Mouse (Mus musculus) liver, embryonic 14.5 days (tissue): ENCODE results near the gene Pcdh10. TPM values are rescaled to one million over a fixed set of nuclear protein-coding genes. Genes with fewer than 3 reads are reported as not detected.

ENCODE experiments used
- ATAC-seq: fragments of 200-750 bp; cut with Nextera tagmentation; 2 replicates; pipeline ENCODE4 v1.8.0; 2017; ENCODE audit warnings: moderate number of reproducible peaks, mild to moderate bottlenecking, moderate library complexity; ENCODE audit not compliant: insufficient read depth
- DNase-seq, 3 experiments: peaks; one replicate each; pipeline ENCODE4 v3.0.0-alpha.2; 2012 to 2013; ENCODE audit warnings: low read depth in 3 of 3, low spot score in 3 of 3
- H3K27ac ChIP-seq: fragments of 300-500 bp; sonication (generic); 2 replicates; pipeline ENCODE4 v1.5.1; 2014; ENCODE audit warnings: moderate library complexity, mild to moderate bottlenecking, control low read depth, inconsistent platforms
- H3K27me3 ChIP-seq: fragments of 300-500 bp; sonication (generic); 2 replicates; pipeline ENCODE4 v1.6.1; 2014; ENCODE audit warnings: mild to moderate bottlenecking, low read length, moderate library complexity; ENCODE audit not compliant: control insufficient read depth, insufficient read depth
- H3K36me3 ChIP-seq: fragments of 300-500 bp; sonication (generic); replicated peaks from 2 replicates; pipeline ENCODE4 v1.6.1; 2014; ENCODE audit warnings: low read depth; ENCODE audit not compliant: control insufficient read depth, insufficient read depth
- H3K4me1 ChIP-seq, 2 experiments: fragments of 200-500 bp in 1 of 2; fragments of 300-500 bp in 1 of 2; sonication (generic) in 1 of 2; replicated peaks; 2 replicates each; pipeline ENCODE4 v1.6.1; 2012 to 2014; ENCODE audit warnings: antibody characterized with exemption in 1 of 2, inconsistent platforms in 1 of 2, low read length in 1 of 2; ENCODE audit not compliant: control insufficient read depth in 2 of 2, insufficient read depth in 2 of 2
- H3K4me2 ChIP-seq: fragments of 300-500 bp; sonication (generic); 2 replicates; pipeline ENCODE4 v1.6.1; 2014; ENCODE audit warnings: low read depth, mild to moderate bottlenecking, control low read depth, moderate library complexity
- H3K4me3 ChIP-seq, 2 experiments: fragments of 200-500 bp in 1 of 2; fragments of 300-500 bp in 1 of 2; sonication (generic) in 1 of 2; 2 replicates each; pipeline ENCODE4 v1.5.1; 2012 to 2014; ENCODE audit warnings: low read depth in 2 of 2, low read length in 2 of 2, mild to moderate bottlenecking in 2 of 2, control low read depth in 1 of 2, inconsistent platforms in 1 of 2, moderate library complexity in 1 of 2; ENCODE audit not compliant: insufficient read depth in 1 of 2
- H3K9ac ChIP-seq: fragments of 300-500 bp; sonication (generic); replicated peaks from 2 replicates; pipeline ENCODE4 v1.6.1; 2014; ENCODE audit warnings: mild to moderate bottlenecking, control low read depth, moderate library complexity
- H3K9me3 ChIP-seq: fragments of 300-500 bp; sonication (generic); 2 replicates; pipeline ENCODE4 v1.6.1; 2016; ENCODE audit warnings: low read length, mixed read lengths; ENCODE audit not compliant: control insufficient read depth
- CTCF ChIP-seq: IDR thresholded peaks from 2 replicates; pipeline ENCODE4 v1.5.1; 2016; ENCODE audit warnings: antibody characterized with exemption, low read depth, control low read depth
- EP300 ChIP-seq: IDR thresholded peaks from 2 replicates; pipeline ENCODE4 v1.6.1; 2016; ENCODE audit warnings: antibody characterized with exemption, low read depth
- WGBS: fragments of 180-500 bp; shearing (Covaris S2); extraction: QIAGEN DNeasy Blood & Tissue Kit; methylation state at CpG from one replicate; pipeline ENCODE4 v1.1.7; 2014; ENCODE audit not compliant: insufficient replicate concordance; 5-methylcytosine and 5-hydroxymethylcytosine counted together
- polyA plus RNA-seq, 2 experiments: library from polyadenylated mRNA; depleted of rRNA in 1 of 2; stranded (reverse) in 1 of 2; unstranded in 1 of 2; fragments of >200 nt; fragmentation: Nextera tagmentation in 1 of 2; extraction: Ambion mirVana in 1 of 2; gene quantifications; 2 replicates each; pipeline versions ENCODE4 v1.2.1 to v1.2.3; 2012 to 2014

The Pcdh10 gene
- polyA plus RNA-seq, 2 experiments, result 0.03 TPM; not detected in 1

- Histone ChIP-seq H3K27ac (no peak overlapping the region), H3K36me3 (no peaks in the 10 kb centered on the region), H3K4me3 (peak overlapping the region in 1 of 2 experiments; percentile 8; a peak in 1 of 4 replicates), H3K4me2 (peak overlapping the region; percentile 11; the same call in 1 of the 2 replicates), H3K9ac (no peak overlapping the region), H3K4me1 (no peaks in the 10 kb centered on the region), H3K9me3 (no peaks in the 10 kb centered on the region), H3K27me3 (peaks cover 57% of the 10 kb centered on the region)
- TF ChIP-seq EP300 (no peak), CTCF (no peak)
- no peak for ATAC-seq
- 3% methylated on average over 82 of the region's 82 CpGs for WGBS
- no peak for DNase-seq
Observed at GRCm38 (mm10) chr3:45380811-45381761, 2.9 kb downstream of the Pcdh10 start.

- TF ChIP-seq CTCF, result no peak
- no peak for TF ChIP-seq EP300
- H3K4me2 ChIP-seq, result no peak overlapping the region
- H3K27ac ChIP-seq, result no peak overlapping the region
- DNase-seq (no peak), ATAC-seq (no peak)
- no peak overlapping the region for H3K9ac ChIP-seq
- H3K36me3 ChIP-seq, result no peaks in the 10 kb centered on the region
- no peaks in the 10 kb centered on the region for H3K9me3 ChIP-seq
- WGBS, result 16% methylated on average over 4 of the region's 4 CpGs
- peaks cover 46% of the 10 kb centered on the region for H3K27me3 ChIP-seq
- no peak overlapping the region for H3K4me3 ChIP-seq
- H3K4me1 ChIP-seq, result no peaks in the 10 kb centered on the region
Observed at GRCm38 (mm10) chr3:45382032-45382755, 4.0 kb downstream of the Pcdh10 start.

GRCm38 (mm10) chr3:45383831-45384230 lies 5.6 kb downstream of the Pcdh10 start:
- Histone ChIP-seq H3K36me3 (no peaks in the 10 kb centered on the region), H3K27me3 (peaks cover 30% of the 10 kb centered on the region), H3K4me3 (no peak overlapping the region), H3K27ac (no peak overlapping the region), H3K4me1 (no peaks in the 10 kb centered on the region), H3K4me2 (no peak overlapping the region), H3K9me3 (no peaks in the 10 kb centered on the region), H3K9ac (no peak overlapping the region)
- ATAC-seq (no peak), DNase-seq (no peak)
- WGBS, result 40% methylated on average over 2 of the region's 2 CpGs
- no peak for TF ChIP-seq CTCF
- no peak for TF ChIP-seq EP300

- H3K4me3 ChIP-seq, result no peak overlapping the region
- H3K9ac ChIP-seq, result no peak overlapping the region
- no peaks in the 10 kb centered on the region for H3K36me3 ChIP-seq
- TF ChIP-seq CTCF (no peak), EP300 (no peak)
- no peak overlapping the region for H3K27ac ChIP-seq
- peaks cover 18% of the 10 kb centered on the region for H3K27me3 ChIP-seq
- WGBS, result 57% methylated on average over 3 of the region's 3 CpGs
- DNase-seq, result no peak
- H3K9me3 ChIP-seq, result no peaks in the 10 kb centered on the region
- no peak overlapping the region for H3K4me2 ChIP-seq
- no peaks in the 10 kb centered on the region for H3K4me1 ChIP-seq
- no peak for ATAC-seq
Observed at GRCm38 (mm10) chr3:45385028-45385427, 6.8 kb downstream of the Pcdh10 start.

- no peak for TF ChIP-seq EP300
- no peak for TF ChIP-seq CTCF
- Histone ChIP-seq H3K9ac (no peak overlapping the region), H3K36me3 (no peaks in the 10 kb centered on the region), H3K4me2 (no peak overlapping the region), H3K27ac (no peak overlapping the region), H3K4me3 (no peak overlapping the region), H3K4me1 (no peaks in the 10 kb centered on the region), H3K9me3 (no peaks in the 10 kb centered on the region), H3K27me3 (peaks cover 14% of the 10 kb centered on the region)
- ATAC-seq, result no peak
- WGBS, result 45% methylated on average over 2 of the region's 2 CpGs
- no peak for DNase-seq
Observed at GRCm38 (mm10) chr3:45385451-45385850, 7.3 kb downstream of the Pcdh10 start.
